Mouse (Mus musculus) megakaryocyte, adult 5-6 weeks (primary cell): ENCODE measurements around the gene Scamp2. TPM values are rescaled to one million over a fixed set of nuclear protein-coding genes. Genes with fewer than 3 reads are reported as not detected.

Experiments
- ATAC-seq: 2 replicates; pipeline ENCODE4 v1.8.0; 2016; ENCODE audit warnings: mild to moderate bottlenecking, inconsistent platforms; ENCODE audit not compliant: poor library complexity, severe bottlenecking
- total RNA-seq, 2 experiments: library from RNA; stranded (forward) in 1 of 2; stranded (reverse) in 1 of 2; fragments of 153-499, 151-499 nt in 1 of 2; fragments of 221-1000, 200-1000 nt in 1 of 2; gene quantifications; 2 replicates each; pipeline versions ENCODE4 v1.2.3 to v1.2.4; 2015 to 2017

The Scamp2 gene
- total RNA-seq, 2 experiments from 2014 or later: 36.3 to 89.5 TPM

DNA sequence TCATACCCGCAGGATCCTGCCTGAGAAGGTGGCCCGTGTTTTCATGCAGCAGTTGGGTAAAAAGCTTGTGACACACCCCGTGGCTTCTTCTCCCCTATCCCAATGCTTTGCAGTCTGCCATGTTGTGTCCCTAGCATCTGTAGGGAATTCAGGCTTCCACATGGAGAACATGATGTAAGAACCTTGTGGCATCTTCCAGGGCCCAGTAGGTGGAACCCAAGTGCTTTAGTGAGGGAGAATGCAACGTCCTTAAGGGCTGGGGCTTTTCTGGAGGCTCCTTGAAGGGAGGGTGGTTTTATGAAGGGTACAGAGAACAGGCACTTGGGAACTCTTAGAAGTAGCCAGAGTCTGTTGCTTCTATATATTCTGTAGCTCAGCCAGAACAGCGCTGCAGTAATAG lies 30.0 kb downstream of the Scamp2 start:
- ATAC-seq: no peak

- ATAC-seq: no peak
These were observed 32.9 kb downstream of the Scamp2 start for GRCm38 (mm10) chr9:57593454-57594173.

DNA sequence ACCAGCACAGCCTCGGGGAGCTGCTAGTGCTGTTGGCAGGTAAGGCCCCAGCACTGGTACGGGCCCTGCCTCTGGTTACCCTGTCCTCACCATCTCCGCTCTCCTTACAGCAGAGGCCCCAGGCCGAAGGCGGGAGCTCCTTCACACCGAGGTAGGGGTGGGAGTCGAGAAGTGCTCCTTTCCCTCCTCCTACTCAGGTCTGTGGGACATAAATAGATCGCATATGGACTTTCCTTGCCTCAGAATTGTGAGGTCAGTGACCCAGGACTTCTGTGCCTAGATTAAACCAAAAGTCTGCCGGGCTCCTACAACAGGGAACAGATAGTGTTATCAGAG lies 33.4 kb downstream of the Scamp2 start:
- no peak for ATAC-seq

DNA sequence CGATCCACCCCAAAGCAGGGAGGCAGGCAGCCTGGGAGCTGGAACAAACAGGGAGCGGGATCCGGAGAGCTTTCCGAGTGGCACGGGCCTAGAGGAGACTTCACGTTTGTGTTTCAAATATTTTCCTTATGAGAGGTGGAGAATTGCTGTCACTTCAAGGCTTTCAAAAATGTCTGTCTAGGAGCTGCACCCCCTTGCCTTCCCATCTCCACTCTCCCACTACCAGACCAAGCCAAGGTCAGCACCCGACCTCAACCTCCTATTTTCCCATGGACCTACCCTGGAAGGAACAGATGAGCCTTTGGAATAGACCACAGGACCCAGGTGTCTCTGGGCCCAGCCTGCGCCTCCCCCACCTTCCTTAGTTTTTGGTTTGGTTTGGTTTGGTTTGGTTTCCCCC lies 36.5 kb downstream of the Scamp2 start:
- ATAC-seq: no peak

GRCm38 (mm10) chr9:57597929-57598382 lies 37.2 kb downstream of the Scamp2 start:
- no peak for ATAC-seq

GRCm38 (mm10) chr9:57598851-57599563 lies 38.3 kb downstream of the Scamp2 start:
- ATAC-seq: no peak

DNA sequence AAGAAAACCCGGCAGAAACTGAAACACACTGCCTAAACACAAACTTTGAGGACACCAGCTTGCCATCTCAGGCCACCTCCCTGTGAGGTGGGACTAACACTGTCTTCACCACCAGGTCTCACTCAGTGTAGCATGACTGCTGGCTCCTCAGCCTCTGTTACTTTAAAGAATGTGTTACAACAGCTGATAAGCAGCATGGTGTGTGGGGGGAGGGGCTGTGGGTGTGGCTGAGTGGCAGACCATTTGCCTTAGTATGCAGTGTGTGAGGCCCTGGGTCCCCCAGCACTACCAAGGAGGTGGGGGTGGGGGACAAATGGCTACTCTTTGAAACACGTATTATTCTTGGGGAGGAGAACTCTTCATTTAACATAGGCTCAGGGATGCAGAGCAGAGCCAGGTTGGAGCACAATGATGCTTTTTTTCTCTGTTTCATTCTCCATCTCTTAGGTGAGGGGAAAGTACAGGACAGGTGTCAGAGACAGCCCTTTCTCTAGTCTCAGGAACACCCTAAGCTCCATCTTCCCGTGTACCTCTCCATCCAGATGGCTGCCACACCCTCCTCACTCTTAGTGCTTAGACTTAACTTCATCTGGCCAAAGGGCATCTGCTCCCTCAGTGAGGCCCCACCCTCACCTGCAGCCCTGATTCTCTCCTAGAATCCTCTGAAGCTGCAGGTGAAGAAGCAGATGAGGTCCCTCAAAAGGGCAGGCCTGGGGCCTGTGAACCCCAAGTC lies 40.0 kb downstream of the Scamp2 start:
- ATAC-seq: no peak

DNA sequence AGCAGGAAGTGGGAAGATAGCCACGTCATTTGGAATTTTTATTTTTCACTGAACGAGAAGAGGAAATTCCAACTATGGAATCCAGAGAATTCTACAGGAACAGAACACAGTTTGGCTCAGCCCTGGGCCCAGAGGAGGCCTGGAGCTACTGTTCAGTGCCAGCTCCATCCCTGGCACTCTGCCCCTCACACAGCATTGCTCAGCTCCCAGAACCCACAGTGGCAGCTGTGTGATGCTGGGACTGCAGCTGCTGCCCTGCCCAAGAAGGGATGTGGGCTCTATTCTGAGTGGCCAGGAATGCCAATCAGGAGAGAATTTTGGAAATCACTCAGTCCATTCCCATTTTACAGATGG lies 40.6 kb downstream of the Scamp2 start:
- ATAC-seq: no peak

GRCm38 (mm10) chr9:57602098-57602497 lies 41.4 kb downstream of the Scamp2 start:
- ATAC-seq: no peak

DNA sequence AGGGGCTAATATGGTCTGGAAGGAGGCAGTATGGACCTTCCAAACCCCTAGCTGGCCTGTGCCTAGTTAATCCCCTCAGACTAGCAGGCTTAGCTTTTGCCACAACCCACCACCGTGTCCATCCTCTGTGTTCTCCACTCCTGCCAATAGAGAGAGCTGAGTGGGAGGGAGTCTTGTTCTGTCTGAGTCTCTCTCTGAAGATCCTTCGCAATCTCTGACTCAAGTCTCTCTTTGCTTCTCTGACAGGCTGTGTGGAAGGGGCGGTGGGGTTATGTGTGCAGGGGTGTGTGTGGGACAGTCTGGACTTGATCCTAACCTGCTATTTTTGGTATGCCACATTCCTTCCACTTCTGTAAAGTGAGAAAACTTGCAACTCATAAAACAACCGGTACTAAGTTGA lies 44.1 kb downstream of the Scamp2 start:
- no peak for ATAC-seq

GRCm38 (mm10) chr9:57605503-57605902 lies 44.8 kb downstream of the Scamp2 start:
- no peak for ATAC-seq

DNA sequence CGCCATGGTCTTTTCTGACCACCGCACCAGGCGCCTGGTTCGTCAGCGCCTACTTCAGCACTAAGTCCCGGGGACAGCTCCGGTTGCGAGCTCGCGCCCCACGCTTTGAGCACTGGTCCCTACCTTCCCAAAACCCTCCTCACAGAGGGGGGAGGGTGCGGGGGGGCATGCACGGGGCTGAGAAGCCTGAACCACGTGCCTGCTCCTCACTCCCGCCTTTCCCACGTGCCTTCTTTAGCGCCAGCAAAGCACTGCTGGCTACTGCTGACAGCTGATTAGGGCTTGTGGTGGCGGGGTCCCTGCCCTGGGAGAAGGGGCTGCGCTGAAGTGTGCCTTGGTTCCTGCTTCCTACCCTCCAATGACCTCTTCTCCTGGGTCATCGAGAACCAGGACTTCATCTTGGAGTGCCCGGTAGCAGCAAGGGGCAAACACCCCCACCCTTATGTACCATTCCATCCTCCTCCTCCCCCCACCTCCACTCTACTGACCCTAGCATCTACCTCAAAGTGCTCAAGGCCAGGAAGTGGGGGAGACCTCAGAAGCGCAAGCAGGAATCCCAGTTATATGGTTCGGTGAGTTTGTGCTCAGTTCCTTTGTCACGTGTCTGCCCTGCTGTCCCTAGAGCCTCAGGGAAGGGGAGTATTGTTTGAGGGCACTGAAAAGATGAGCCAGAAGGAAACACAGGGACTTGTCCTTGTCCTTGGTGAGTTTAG lies 45.6 kb downstream of the Scamp2 start, which contains the start of gene Cplx3:
Gene Cplx3, minus strand, starts transcription at position 143 of the 713 bp plus-strand sequence.
- ATAC-seq: peak; percentile 51; the same call in 1 of the 2 replicates

- no peak for ATAC-seq
These were observed 49.1 kb downstream of the Scamp2 start for GRCm38 (mm10) chr9:57609803-57610202.

DNA sequence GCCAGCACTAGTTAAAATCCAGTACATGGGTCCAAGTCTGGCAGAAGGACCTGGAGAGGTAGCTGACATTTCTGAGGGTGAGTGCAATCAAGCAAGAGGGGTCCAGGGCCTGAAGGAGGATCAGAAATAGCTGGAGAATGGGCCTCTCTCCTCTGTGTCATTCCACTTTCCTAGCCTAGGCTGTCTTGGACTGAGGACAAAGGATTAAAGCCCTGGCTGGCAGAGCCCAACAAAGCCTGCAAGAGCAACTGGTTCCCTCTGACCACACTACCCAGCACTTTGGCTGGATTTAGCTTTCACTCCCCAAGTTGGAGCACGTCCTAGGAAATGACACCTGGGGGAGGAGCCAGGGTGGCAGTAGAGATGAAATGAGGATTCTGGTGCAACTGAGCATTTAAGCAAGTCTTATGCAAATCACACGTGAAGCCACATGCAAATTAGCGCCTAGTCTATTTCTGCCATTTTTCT lies 49.6 kb downstream of the Scamp2 start:
- no peak for ATAC-seq

DNA sequence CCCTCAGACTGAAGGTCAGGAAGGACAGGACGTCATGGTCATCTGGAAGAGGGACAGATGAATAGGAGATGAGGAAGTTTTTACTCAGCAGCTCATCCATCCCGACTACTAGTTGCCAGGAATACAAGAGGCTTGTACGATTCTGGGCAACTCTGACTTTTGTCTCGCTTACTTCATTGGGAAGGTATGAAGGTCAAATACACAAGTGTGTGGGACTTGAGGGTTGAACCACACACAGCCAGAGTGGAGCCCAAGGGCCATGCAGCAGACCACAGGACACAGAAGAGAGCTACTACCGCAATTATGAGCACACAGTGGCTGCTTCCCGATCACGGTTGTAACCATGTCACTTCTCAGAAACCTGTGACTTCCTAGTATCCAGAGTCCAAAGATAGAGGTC lies 51.8 kb downstream of the Scamp2 start:
- no peak for ATAC-seq

GRCm38 (mm10) chr9:57613975-57614374 lies 53.2 kb downstream of the Scamp2 start:
- ATAC-seq: no peak

- ATAC-seq: no peak
These were observed 54.0 kb downstream of the Scamp2 start for GRCm38 (mm10) chr9:57614786-57615185.

GRCm38 (mm10) chr9:57617556-57618169 lies 56.9 kb downstream of the Scamp2 start:
- ATAC-seq: no peak

- no peak for ATAC-seq
These were observed 58.1 kb downstream of the Scamp2 start for GRCm38 (mm10) chr9:57618854-57619253.

DNA sequence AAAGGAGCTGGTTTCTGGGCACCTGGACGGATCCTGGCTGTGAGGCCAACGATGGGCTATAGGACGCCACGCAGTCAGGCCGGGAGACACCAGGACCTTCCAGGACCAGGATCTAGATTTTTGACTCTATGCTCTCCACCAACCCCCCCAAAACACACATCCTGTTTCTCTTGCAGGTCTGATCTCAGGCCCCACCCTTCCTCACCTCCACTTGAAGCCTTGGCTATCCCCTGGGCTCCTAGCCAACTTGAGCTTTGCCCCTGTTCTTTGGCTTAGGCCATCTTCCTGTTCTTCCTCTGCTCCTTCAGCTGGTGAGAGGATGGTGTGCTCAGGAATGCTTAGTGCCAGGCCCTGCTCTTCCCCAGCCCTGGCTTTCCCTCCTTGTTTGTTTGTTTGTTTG lies 59.9 kb downstream of the Scamp2 start, which contains the start of gene Lman1l:
Gene Lman1l, minus strand, starts transcription at position 101 of the 400 bp plus-strand sequence.
- no peak for ATAC-seq
